Mouse (Mus musculus) embryonic facial prominence, embryonic 10.5 days (tissue): ENCODE data around the gene Acox3. TPM values are rescaled to one million over a fixed set of nuclear protein-coding genes. Genes with fewer than 3 reads are reported as not detected.

ENCODE experiments used
- DNase-seq: peaks from one replicate; pipeline ENCODE4 v3.0.0-alpha.2; 2017; ENCODE audit warnings: low spot score
- H3K27ac ChIP-seq: fragments of 300-500 bp; sonication (generic); replicated peaks from 2 replicates; pipeline ENCODE4 v1.5.1; 2016; ENCODE audit warnings: mild to moderate bottlenecking
- H3K27me3 ChIP-seq: fragments of 300-500 bp; sonication (generic); replicated peaks from 2 replicates; pipeline ENCODE4 v1.6.1; 2016; ENCODE audit warnings: low read depth, mild to moderate bottlenecking; ENCODE audit not compliant: poor library complexity, severe bottlenecking
- H3K36me3 ChIP-seq: fragments of 300-500 bp; sonication (generic); replicated peaks from 2 replicates; pipeline ENCODE4 v1.6.1; 2016; ENCODE audit warnings: mild to moderate bottlenecking, moderate library complexity
- H3K4me1 ChIP-seq: fragments of 300-500 bp; sonication (generic); 2 replicates; pipeline ENCODE4 v1.6.1; 2016
- H3K4me3 ChIP-seq: fragments of 300-500 bp; sonication (generic); 2 replicates; pipeline ENCODE4 v1.5.1; 2016; ENCODE audit warnings: mild to moderate bottlenecking, moderate library complexity
- H3K9me3 ChIP-seq: fragments of 300-500 bp; sonication (generic); 2 replicates; pipeline ENCODE4 v1.6.1; 2016; ENCODE audit warnings: mild to moderate bottlenecking
- WGBS: fragments of 180-500 bp; shearing (Covaris S2); methylation state at CpG from one replicate; pipeline ENCODE4 v1.1.7; 2016; 5-methylcytosine and 5-hydroxymethylcytosine counted together
- polyA plus RNA-seq: library from polyadenylated mRNA; unstranded; fragments of >200 nt; fragmentation: Nextera tagmentation; extraction: Ambion mirVana; gene quantifications from 2 replicates; pipeline ENCODE4 v1.2.1, GENCODE M21; 2016

The Acox3 gene
- polyA plus RNA-seq, 1 experiment from 2014 or later: 11.0 TPM

GRCm38 (mm10) chr5:35624751-35625239 lies 42.0 kb downstream of the Acox3 start:
- WGBS: 75% methylated on average over 4 of the region's 4 CpGs
- H3K9me3 ChIP-seq: no peaks in the 10 kb centered on the region
- no peaks in the 10 kb centered on the region for H3K27me3 ChIP-seq
- peaks cover 20% of the 10 kb centered on the region for H3K4me1 ChIP-seq
- H3K27ac ChIP-seq: no peak overlapping the region
- DNase-seq: no peak
- no peak overlapping the region for H3K4me3 ChIP-seq
- H3K36me3 ChIP-seq: no peaks in the 10 kb centered on the region

- no peak overlapping the region for H3K27ac ChIP-seq
Observed at GRCm38 (mm10) chr5:35626408-35626807, 43.6 kb downstream of the Acox3 start.

GRCm38 (mm10) chr5:35627307-35627840 lies 44.5 kb downstream of the Acox3 start:
- Histone ChIP-seq H3K36me3 (no peaks in the 10 kb centered on the region), H3K4me1 (0 out of 2 replicates have a peak, but pooled peaks cover 3% of the 10 kb centered on the region), H3K27ac (no peak overlapping the region), H3K27me3 (no peaks in the 10 kb centered on the region), H3K4me3 (no peak overlapping the region), H3K9me3 (no peaks in the 10 kb centered on the region)
- DNase-seq: no peak
- WGBS: 64% methylated on average over 7 of the region's 7 CpGs

More at GRCm38 (mm10) chr5:35626408-35626807, 43.6 kb downstream of the Acox3 start:
- Histone ChIP-seq H3K27me3 (no peaks in the 10 kb centered on the region), H3K36me3 (no peaks in the 10 kb centered on the region), H3K4me1 (peaks cover 8% of the 10 kb centered on the region), H3K9me3 (no peaks in the 10 kb centered on the region), H3K4me3 (no peak overlapping the region)
- no peak for DNase-seq
- 87% methylated on average over 2 of the region's 2 CpGs for WGBS

GRCm38 (mm10) chr5:35628685-35629084 lies 45.8 kb downstream of the Acox3 start:
- WGBS: 47% methylated on average over 1 of the region's 1 CpGs
- H3K9me3 ChIP-seq: no peaks in the 10 kb centered on the region

GRCm38 (mm10) chr5:35629333-35629732 lies 46.5 kb downstream of the Acox3 start:
- Histone ChIP-seq H3K36me3 (no peaks in the 10 kb centered on the region), H3K27me3 (no peaks in the 10 kb centered on the region), H3K4me3 (no peak overlapping the region), H3K9me3 (no peaks in the 10 kb centered on the region), H3K4me1 (peaks cover 9% of the 10 kb centered on the region; the same call in 1 of the 2 replicates), H3K27ac (no peak overlapping the region)
- no peak for DNase-seq

More at GRCm38 (mm10) chr5:35628685-35629084, 45.8 kb downstream of the Acox3 start:
- Histone ChIP-seq H3K4me1 (peaks cover 9% of the 10 kb centered on the region; the same call in 1 of the 2 replicates), H3K4me3 (no peak overlapping the region), H3K36me3 (no peaks in the 10 kb centered on the region), H3K27ac (no peak overlapping the region), H3K27me3 (no peaks in the 10 kb centered on the region)
- DNase-seq: no peak

- Histone ChIP-seq H3K9me3 (no peaks in the 10 kb centered on the region), H3K36me3 (no peaks in the 10 kb centered on the region), H3K27ac (no peak overlapping the region), H3K4me3 (no peak overlapping the region), H3K27me3 (no peaks in the 10 kb centered on the region), H3K4me1 (peaks cover 5% of the 10 kb centered on the region; the same call in 1 of the 2 replicates)
- DNase-seq: no peak
- WGBS: 89% methylated on average over 1 of the region's 1 CpGs
Observed at GRCm38 (mm10) chr5:35630706-35631105, 47.9 kb downstream of the Acox3 start.

- 87% methylated on average over 3 of the region's 3 CpGs for WGBS
- no peak overlapping the region for H3K27ac ChIP-seq
Observed at GRCm38 (mm10) chr5:35631224-35631623, 48.4 kb downstream of the Acox3 start.

GRCm38 (mm10) chr5:35631755-35632154 lies 48.9 kb downstream of the Acox3 start:
- H3K4me1 ChIP-seq: peaks cover 5% of the 10 kb centered on the region; the same call in 1 of the 2 replicates
- no peaks in the 10 kb centered on the region for H3K9me3 ChIP-seq
- H3K27me3 ChIP-seq: no peaks in the 10 kb centered on the region
- H3K36me3 ChIP-seq: no peaks in the 10 kb centered on the region
- 77% methylated on average over 5 of the region's 5 CpGs for WGBS
- no peak for DNase-seq
- no peak overlapping the region for H3K27ac ChIP-seq
- H3K4me3 ChIP-seq: no peak overlapping the region

More at GRCm38 (mm10) chr5:35631224-35631623, 48.4 kb downstream of the Acox3 start:
- Histone ChIP-seq H3K9me3 (no peaks in the 10 kb centered on the region), H3K36me3 (no peaks in the 10 kb centered on the region), H3K27me3 (no peaks in the 10 kb centered on the region), H3K4me3 (no peak overlapping the region), H3K4me1 (peaks cover 5% of the 10 kb centered on the region; the same call in 1 of the 2 replicates)
- no peak for DNase-seq

- no peak for DNase-seq
- Histone ChIP-seq H3K9me3 (no peaks in the 10 kb centered on the region), H3K27ac (no peak overlapping the region), H3K36me3 (no peaks in the 10 kb centered on the region), H3K27me3 (no peaks in the 10 kb centered on the region), H3K4me3 (no peak overlapping the region), H3K4me1 (peaks cover 5% of the 10 kb centered on the region; the same call in 1 of the 2 replicates)
- WGBS: 79% methylated on average over 6 of the region's 6 CpGs
Observed at GRCm38 (mm10) chr5:35632841-35633240, 50.0 kb downstream of the Acox3 start.

- H3K4me3 ChIP-seq: no peak overlapping the region
- peaks cover 5% of the 10 kb centered on the region; the same call in 1 of the 2 replicates for H3K4me1 ChIP-seq
- no peak overlapping the region for H3K27ac ChIP-seq
- 91% methylated on average over 2 of the region's 2 CpGs for WGBS
- no peaks in the 10 kb centered on the region for H3K27me3 ChIP-seq
- DNase-seq: no peak
- no peaks in the 10 kb centered on the region for H3K9me3 ChIP-seq
- H3K36me3 ChIP-seq: no peaks in the 10 kb centered on the region
Observed at GRCm38 (mm10) chr5:35636016-35636415, 53.2 kb downstream of the Acox3 start.

- 0 out of 2 replicates have a peak overlapping the region, but pooled peaks have one; percentile 30 for H3K27ac ChIP-seq
- WGBS: 62% methylated on average over 10 of the region's 10 CpGs
Observed at GRCm38 (mm10) chr5:35641961-35642584, 59.2 kb downstream of the Acox3 start.

GRCm38 (mm10) chr5:35643401-35644048 lies 60.7 kb downstream of the Acox3 start:
- Histone ChIP-seq H3K36me3 (no peaks in the 10 kb centered on the region), H3K27me3 (no peaks in the 10 kb centered on the region), H3K27ac (no peak overlapping the region; the same call in 1 of the 2 replicates), H3K4me3 (no peak overlapping the region), H3K9me3 (no peaks in the 10 kb centered on the region), H3K4me1 (peaks cover 34% of the 10 kb centered on the region)
- 86% methylated on average over 9 of the region's 9 CpGs for WGBS
- DNase-seq: no peak

More at GRCm38 (mm10) chr5:35641961-35642584, 59.2 kb downstream of the Acox3 start:
- no peaks in the 10 kb centered on the region for H3K9me3 ChIP-seq
- H3K4me3 ChIP-seq: no peak overlapping the region
- H3K4me1 ChIP-seq: peaks cover 34% of the 10 kb centered on the region
- no peaks in the 10 kb centered on the region for H3K36me3 ChIP-seq
- DNase-seq: no peak
- no peaks in the 10 kb centered on the region for H3K27me3 ChIP-seq
